Mouse (Mus musculus): ENCODE measurements at regions not wholly inside any gene's neighbourhood (a gene's known extent, or its start where the extent isn't known, plus 50 kb on each side); places are given as distances from the start of the nearest gene placed in this dataset.

DNA sequence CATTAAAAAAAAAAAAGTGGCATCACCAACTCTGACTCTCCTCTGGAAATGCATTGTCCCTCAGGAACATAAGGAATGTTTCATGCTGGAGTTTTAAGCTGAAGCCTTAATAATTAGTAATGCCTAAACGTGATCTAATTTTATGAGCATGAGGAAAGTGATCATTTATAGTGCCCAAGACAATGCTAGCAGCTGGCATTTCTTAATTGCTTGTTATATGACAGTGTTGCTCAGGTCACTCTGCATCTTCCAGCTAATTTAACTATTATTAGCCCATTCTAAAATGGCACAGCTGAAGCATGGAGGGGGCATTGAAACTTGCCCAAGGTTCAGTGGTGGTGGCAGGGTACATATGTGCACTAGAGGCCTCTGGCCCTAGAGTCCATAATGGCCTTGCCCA lies 51.3 kb upstream of the Ssr3 start:
- DNase-seq (ENCODE audit: low spot score): no peak
- no peaks in the 10 kb centered on the region for H3K9me3 ChIP-seq

DNA sequence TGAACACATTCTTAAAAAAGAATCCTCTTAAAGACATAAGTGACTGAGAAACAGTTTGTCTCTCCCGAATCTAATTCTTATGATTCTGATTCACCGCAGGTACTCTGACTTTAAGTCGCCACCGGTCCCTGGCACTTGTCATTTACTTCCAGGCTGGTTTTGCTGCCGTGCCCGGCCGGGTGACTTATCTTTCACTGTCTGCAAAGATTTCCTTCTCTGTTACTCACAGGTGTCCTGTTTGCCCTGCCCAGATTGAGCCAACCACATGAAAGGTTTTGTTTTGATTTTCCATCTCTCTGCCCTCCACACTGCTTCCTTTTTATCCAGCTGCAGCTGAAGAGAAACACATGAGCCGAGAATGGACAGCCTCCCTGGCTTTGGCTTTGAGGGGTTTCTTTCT lies 50.5 kb upstream of the Ssr3 start:
- H3K27me3 ChIP-seq (replicated peaks; ENCODE audit: low read depth, poor library complexity, severe bottlenecking): no peaks in the 10 kb centered on the region
- DNase-seq (ENCODE audit: low spot score): no peak
- H3K36me3 ChIP-seq (replicated peaks): no peaks in the 10 kb centered on the region
- H3K9me3 ChIP-seq: no peaks in the 10 kb centered on the region
- 66% methylated on average over 8 of the region's 8 CpGs for WGBS
- no peak overlapping the region for H3K27ac ChIP-seq (replicated peaks)
- H3K4me3 ChIP-seq: no peak overlapping the region
- peaks cover 18% of the 10 kb centered on the region for H3K4me1 ChIP-seq

More for the DNA sequence above, 51.3 kb upstream of the Ssr3 start:
- WGBS: 71% methylated on average over 1 of the region's 1 CpGs
- Histone ChIP-seq H3K27me3 (replicated peaks; ENCODE audit: low read depth, poor library complexity, severe bottlenecking) (no peaks in the 10 kb centered on the region), H3K4me3 (no peak overlapping the region), H3K4me1 (peaks cover 18% of the 10 kb centered on the region), H3K27ac (replicated peaks) (no peak overlapping the region), H3K36me3 (replicated peaks) (no peaks in the 10 kb centered on the region)

DNA sequence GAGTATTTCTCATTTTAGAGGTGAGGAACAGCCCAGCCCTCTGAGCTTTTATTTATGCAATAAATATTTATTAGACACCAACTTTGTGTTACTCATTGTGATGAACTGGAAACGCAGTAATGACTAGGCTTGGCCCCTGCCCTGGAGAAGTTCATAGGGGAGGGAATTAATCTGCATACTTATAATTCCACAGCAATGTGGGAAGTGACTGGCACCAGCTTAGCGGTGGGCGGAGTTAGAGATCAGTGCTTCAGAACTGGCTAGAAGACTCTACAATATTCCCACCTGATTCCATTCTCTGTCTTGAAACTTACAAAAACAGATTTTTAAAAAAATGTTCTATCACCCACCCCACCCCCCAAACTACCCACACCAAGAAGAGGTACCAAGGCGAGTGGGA lies 49.8 kb upstream of the Ssr3 start:
- Histone ChIP-seq H3K9me3 (no peaks in the 10 kb centered on the region), H3K36me3 (replicated peaks) (no peaks in the 10 kb centered on the region), H3K4me3 (no peak overlapping the region), H3K27me3 (replicated peaks; ENCODE audit: low read depth, poor library complexity, severe bottlenecking) (no peaks in the 10 kb centered on the region), H3K4me1 (peaks cover 18% of the 10 kb centered on the region), H3K27ac (replicated peaks) (no peak overlapping the region)
- WGBS: 80% methylated on average over 4 of the region's 4 CpGs
- no peak for DNase-seq (ENCODE audit: low spot score)

Measured in embryonic facial prominence, embryonic 10.5 days (tissue).